In the genomic region with DNA sequence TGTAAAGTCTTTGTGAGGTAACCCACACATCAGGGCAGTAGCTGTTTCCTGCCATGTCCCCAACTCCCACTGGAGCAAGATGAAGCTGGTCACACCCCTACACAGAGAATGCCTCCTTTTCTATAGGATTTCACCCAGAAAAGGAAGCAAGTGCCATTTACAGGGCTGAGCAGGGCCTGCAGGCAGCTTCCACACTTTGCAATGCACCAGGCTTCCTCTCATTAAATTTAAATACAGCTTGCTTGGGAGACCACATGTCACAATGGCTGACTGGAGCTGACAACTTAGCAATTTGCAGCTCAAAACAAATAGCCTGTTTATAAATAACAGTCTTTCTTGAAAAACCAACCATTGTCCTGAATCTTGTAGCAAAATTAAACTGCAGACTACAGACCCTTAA, we compare ENCODE assay signal across 11 mouse cellular contexts. TPM values are rescaled to one million over a fixed set of nuclear protein-coding genes. Genes with fewer than 3 reads are reported as not detected.
DNase-seq lines count a peak whose midpoint lies in the region; ATAC-seq lines count a peak whose summit lies in the region.
"Had no signal": no experiment of that assay in that cellular context is flagged by ENCODE, and none has a peak within 500 bp of the region (broad histone marks: within the 10 kb centered on the region; RNA-seq: fewer than 3 reads in every experiment).

No protein-coding gene starts in this region.

- no peak overlapping the region for H3K4me2 ChIP-seq in midbrain, embryonic 11.5 days
- H3K4me2 ChIP-seq in midbrain, embryonic 16.5 days (ENCODE audit: low read length): no peak overlapping the region
- H3K4me2 ChIP-seq in forebrain, embryonic 12.5 days: no peak overlapping the region
- no peak overlapping the region for H3K4me2 ChIP-seq in liver, embryonic 12.5 days
- H3K4me2 ChIP-seq: liver, embryonic 15.5 days had no signal

- ATAC-seq in midbrain, embryonic 11.5 days (ENCODE audit: low FRiP score): no peak
- no peak for ATAC-seq in midbrain, embryonic 16.5 days
- peak; percentile 57; the same call in 1 of the 2 replicates for ATAC-seq in forebrain, embryonic 12.5 days (ENCODE audit: low FRiP score)
- ATAC-seq in liver, embryonic 12.5 days: no peak

- H3K4me1 ChIP-seq in midbrain, embryonic 11.5 days (ENCODE audit: control insufficient read depth, insufficient read depth, low read length): peaks cover 10% of the 10 kb centered on the region; the same call in 1 of the 2 replicates
- peaks cover 17% of the 10 kb centered on the region; the same call in 1 of the 2 replicates for H3K4me1 ChIP-seq in midbrain, embryonic 16.5 days (ENCODE audit: control insufficient read depth, insufficient read depth, low read length)
- peaks cover 21% of the 10 kb centered on the region for H3K4me1 ChIP-seq in forebrain, embryonic 12.5 days
- H3K4me1 ChIP-seq in limb, embryonic 10.5 days: peaks cover 65% of the 10 kb centered on the region
- peaks cover 22% of the 10 kb centered on the region for H3K4me1 ChIP-seq in liver, embryonic 12.5 days

- no peak for DNase-seq in midbrain, embryonic 11.5 days (ENCODE audit: low spot score, missing footprints)
- no peak for DNase-seq in limb, embryonic 10.5 days (ENCODE audit: low spot score)
- DNase-seq in right cerebral cortex, postnatal 14 days: no peak
- DNase-seq in Muller cell, postnatal 12 days (ENCODE audit: inconsistent ontology term): no peak
- DNase-seq: cerebellum, adult 8-10 months; gastrocnemius, postnatal 36 days; kidney, adult 18-20 months had no signal

- H3K27me3 ChIP-seq in midbrain, embryonic 11.5 days (ENCODE audit: control insufficient read depth, insufficient read depth, low read length): no peaks in the 10 kb centered on the region
- no peaks in the 10 kb centered on the region for H3K27me3 ChIP-seq in midbrain, embryonic 16.5 days (ENCODE audit: control insufficient read depth, insufficient read depth, low read depth, low read length)
- H3K27me3 ChIP-seq in forebrain, embryonic 12.5 days: no peaks in the 10 kb centered on the region
- no peaks in the 10 kb centered on the region for H3K27me3 ChIP-seq in limb, embryonic 10.5 days (ENCODE audit: low read depth, poor library complexity, severe bottlenecking)
- H3K27me3 ChIP-seq in liver, embryonic 12.5 days (replicated peaks): 0 out of 2 replicates have a peak, but pooled peaks cover 4% of the 10 kb centered on the region

- no peak overlapping the region for H3K9ac ChIP-seq in midbrain, embryonic 11.5 days (ENCODE audit: low read length)
- no peak overlapping the region for H3K9ac ChIP-seq in midbrain, embryonic 16.5 days (ENCODE audit: low read depth, low read length)
- H3K9ac ChIP-seq in forebrain, embryonic 12.5 days: no peak overlapping the region
- H3K9ac ChIP-seq in liver, embryonic 12.5 days: no peak overlapping the region
- H3K9ac ChIP-seq: liver, embryonic 15.5 days had no signal

- H3K36me3 ChIP-seq in midbrain, embryonic 11.5 days (ENCODE audit: control insufficient read depth, insufficient read depth, low read length): no peaks in the 10 kb centered on the region
- H3K36me3 ChIP-seq in midbrain, embryonic 16.5 days (ENCODE audit: control insufficient read depth, insufficient read depth, low read length): no peaks in the 10 kb centered on the region
- no peaks in the 10 kb centered on the region for H3K36me3 ChIP-seq in forebrain, embryonic 12.5 days (replicated peaks)
- peaks cover 4% of the 10 kb centered on the region; the same call in 1 of the 2 replicates for H3K36me3 ChIP-seq in limb, embryonic 10.5 days
- H3K36me3 ChIP-seq in liver, embryonic 12.5 days: no peaks in the 10 kb centered on the region
- H3K36me3 ChIP-seq: liver, embryonic 15.5 days had no signal

- H3K27ac ChIP-seq in midbrain, embryonic 11.5 days (ENCODE audit: low read depth, low read length): peak overlapping the region; percentile 14; the same call in 1 of the 2 replicates
- H3K27ac ChIP-seq in midbrain, embryonic 16.5 days (ENCODE audit: low read length): no peak overlapping the region
- H3K27ac ChIP-seq in forebrain, embryonic 12.5 days: peak overlapping the region; percentile 53
- H3K27ac ChIP-seq in limb, embryonic 10.5 days: peak overlapping the region; percentile 76
- H3K27ac ChIP-seq in liver, embryonic 12.5 days: no peak overlapping the region
- H3K27ac ChIP-seq: liver, embryonic 15.5 days had no signal

- H3K9me3 ChIP-seq in midbrain, embryonic 11.5 days (ENCODE audit: control insufficient read depth, low read length): no peaks in the 10 kb centered on the region
- no peaks in the 10 kb centered on the region for H3K9me3 ChIP-seq in midbrain, embryonic 16.5 days (replicated peaks; ENCODE audit: control insufficient read depth, low read length, poor library complexity, severe bottlenecking)
- no peaks in the 10 kb centered on the region for H3K9me3 ChIP-seq in forebrain, embryonic 12.5 days
- H3K9me3 ChIP-seq in limb, embryonic 10.5 days (replicated peaks): no peaks in the 10 kb centered on the region
- no peaks in the 10 kb centered on the region for H3K9me3 ChIP-seq in liver, embryonic 12.5 days (replicated peaks)
- H3K9me3 ChIP-seq: liver, embryonic 15.5 days had no signal

- H3K4me3 ChIP-seq in midbrain, embryonic 11.5 days (ENCODE audit: low read depth, low read length): no peak overlapping the region
- no peak overlapping the region for H3K4me3 ChIP-seq in midbrain, embryonic 16.5 days (ENCODE audit: low read depth, low read length)
- H3K4me3 ChIP-seq in forebrain, embryonic 12.5 days (replicated peaks): no peak overlapping the region
- no peak overlapping the region for H3K4me3 ChIP-seq in limb, embryonic 10.5 days
- H3K4me3 ChIP-seq in liver, embryonic 12.5 days: no peak overlapping the region
- H3K4me3 ChIP-seq: liver, embryonic 15.5 days had no signal

RNA-seq across cellular contexts. Expression of gene Wwc2, which starts 5.5 kb away (rescaled TPM):
- polyA plus RNA-seq in midbrain, embryonic 11.5 days (2014; fragmentation: Nextera tagmentation; extraction: Ambion mirVana): 6.0 and 6.2 TPM in 2 replicates
- polyA plus RNA-seq in midbrain, embryonic 16.5 days (2015; fragmentation: Nextera tagmentation; extraction: Ambion mirVana): 4.3 and 4.7 TPM in 2 replicates
- polyA plus RNA-seq in forebrain, embryonic 12.5 days (2016; fragmentation: Nextera tagmentation; extraction: Ambion mirVana): 8.8 and 9.1 TPM in 2 replicates
- polyA plus RNA-seq in limb, embryonic 10.5 days (2016; fragmentation: Nextera tagmentation; extraction: Ambion mirVana): 9.7 and 11.7 TPM in 2 replicates
- 4.7 and 5.0 TPM in 2 replicates for polyA plus RNA-seq in liver, embryonic 12.5 days (2016; fragmentation: Nextera tagmentation; extraction: Ambion mirVana)

Comparison
In these comparisons a context has a peak if more than half of its experiments do, and no peak if none do; other contexts are left out.
1. H3K27ac ChIP-seq: peak in midbrain, embryonic 11.5 days (single experiment), forebrain, embryonic 12.5 days (single experiment) and limb, embryonic 10.5 days (single experiment); none in midbrain, embryonic 16.5 days (single experiment) and liver, embryonic 12.5 days (single experiment).